Mouse (Mus musculus): Measurements from ENCODE around the gene Adck2. TPM values are rescaled to one million over a fixed set of nuclear protein-coding genes. Genes with fewer than 3 reads are reported as not detected.
A peak's percentile ranks its signal among the peaks of the same experiment; 100 is the strongest.

The Adck2 gene
- polyA plus RNA-seq, 1 experiment from 2014 or later, result 42.3 TPM

- Histone ChIP-seq H3K4me1 (peaks cover 68% of the 10 kb centered on the region), H3K27ac (peak overlapping the region; percentile 86), H3K4me2 (peak overlapping the region; percentile 28), H3K9ac (0 out of 2 replicates have a peak overlapping the region, but pooled peaks have one; percentile 47), H3K9me3 (no peaks in the 10 kb centered on the region), H3K36me3 (no peaks in the 10 kb centered on the region), H3K27me3 (no peaks in the 10 kb centered on the region), H3K4me3 (no peak overlapping the region)
- ATAC-seq (ENCODE audit: insufficient number of reproducible peaks, insufficient read depth, low FRiP score, low TSS enrichment, low read depth), result peak; percentile 57
- 18% methylated on average over 15 of the region's 15 CpGs for WGBS
Measured at GRCm38 (mm10) chr6:39542631-39543597, 30.8 kb upstream of the Adck2 start.

GRCm38 (mm10) chr6:39543769-39544420 lies 29.8 kb upstream of the Adck2 start:
- WGBS, result 41% methylated on average over 15 of the region's 15 CpGs
- H3K4me3 ChIP-seq, result no peak overlapping the region

GRCm38 (mm10) chr6:39545474-39545873 lies 28.2 kb upstream of the Adck2 start:
- H3K27me3 ChIP-seq, result no peaks in the 10 kb centered on the region
- no peak overlapping the region for H3K9ac ChIP-seq
- ATAC-seq (ENCODE audit: insufficient number of reproducible peaks, insufficient read depth, low FRiP score, low TSS enrichment, low read depth), result no peak
- H3K9me3 ChIP-seq, result no peaks in the 10 kb centered on the region
- H3K4me1 ChIP-seq, result peaks cover 45% of the 10 kb centered on the region
- WGBS, result 88% methylated on average over 7 of the region's 7 CpGs
- H3K36me3 ChIP-seq, result 0 out of 2 replicates have a peak, but pooled peaks cover 5% of the 10 kb centered on the region
- H3K4me2 ChIP-seq, result no peak overlapping the region
- H3K4me3 ChIP-seq, result no peak overlapping the region
- no peak overlapping the region for H3K27ac ChIP-seq

More at GRCm38 (mm10) chr6:39543769-39544420, 29.8 kb upstream of the Adck2 start:
- ATAC-seq (ENCODE audit: insufficient number of reproducible peaks, insufficient read depth, low FRiP score, low TSS enrichment, low read depth), result no peak
- Histone ChIP-seq H3K36me3 (0 out of 2 replicates have a peak, but pooled peaks cover 2% of the 10 kb centered on the region), H3K27me3 (no peaks in the 10 kb centered on the region), H3K27ac (peak overlapping the region; percentile 86), H3K9ac (0 out of 2 replicates have a peak overlapping the region, but pooled peaks have one; percentile 47), H3K4me2 (peak overlapping the region; percentile 28; the same call in 1 of the 2 replicates), H3K9me3 (no peaks in the 10 kb centered on the region), H3K4me1 (peaks cover 58% of the 10 kb centered on the region)

- no peak for ATAC-seq (ENCODE audit: insufficient number of reproducible peaks, insufficient read depth, low FRiP score, low TSS enrichment, low read depth)
- peaks cover 10% of the 10 kb centered on the region; the same call in 1 of the 2 replicates for H3K36me3 ChIP-seq
- H3K9ac ChIP-seq, result no peak overlapping the region
- WGBS, result 83% methylated on average over 5 of the region's 5 CpGs
- H3K4me1 ChIP-seq, result peaks cover 36% of the 10 kb centered on the region
- H3K4me2 ChIP-seq, result no peak overlapping the region
- H3K27me3 ChIP-seq, result no peaks in the 10 kb centered on the region
- no peaks in the 10 kb centered on the region for H3K9me3 ChIP-seq
- H3K4me3 ChIP-seq, result no peak overlapping the region
- H3K27ac ChIP-seq, result no peak overlapping the region
Measured at GRCm38 (mm10) chr6:39548030-39548429, 25.6 kb upstream of the Adck2 start.

GRCm38 (mm10) chr6:39551981-39552636 lies 21.6 kb upstream of the Adck2 start:
- H3K36me3 ChIP-seq, result peaks cover 20% of the 10 kb centered on the region
- H3K27me3 ChIP-seq, result no peaks in the 10 kb centered on the region
- no peak overlapping the region for H3K9ac ChIP-seq
- no peak for ATAC-seq (ENCODE audit: insufficient number of reproducible peaks, insufficient read depth, low FRiP score, low TSS enrichment, low read depth)
- H3K9me3 ChIP-seq, result no peaks in the 10 kb centered on the region
- 55% methylated on average over 8 of the region's 8 CpGs for WGBS
- no peak overlapping the region for H3K4me3 ChIP-seq
- H3K4me1 ChIP-seq, result peaks cover 35% of the 10 kb centered on the region
- no peak overlapping the region for H3K27ac ChIP-seq
- no peak overlapping the region for H3K4me2 ChIP-seq

GRCm38 (mm10) chr6:39554888-39555647 lies 18.6 kb upstream of the Adck2 start:
- Histone ChIP-seq H3K4me2 (peak overlapping the region; percentile 71), H3K36me3 (peaks cover 16% of the 10 kb centered on the region), H3K27me3 (no peaks in the 10 kb centered on the region), H3K4me1 (peaks cover 47% of the 10 kb centered on the region), H3K9ac (0 out of 2 replicates have a peak overlapping the region, but pooled peaks have one; percentile 11), H3K27ac (no peak overlapping the region; the same call in 1 of the 2 replicates), H3K4me3 (no peak overlapping the region), H3K9me3 (no peaks in the 10 kb centered on the region)
- ATAC-seq (ENCODE audit: insufficient number of reproducible peaks, insufficient read depth, low FRiP score, low TSS enrichment, low read depth), result no peak
- 74% methylated on average over 12 of the region's 12 CpGs for WGBS

- peak overlapping the region; percentile 71 for H3K4me2 ChIP-seq
- no peak for ATAC-seq (ENCODE audit: insufficient number of reproducible peaks, insufficient read depth, low FRiP score, low TSS enrichment, low read depth)
- peaks cover 47% of the 10 kb centered on the region for H3K4me1 ChIP-seq
- peaks cover 16% of the 10 kb centered on the region for H3K36me3 ChIP-seq
- no peaks in the 10 kb centered on the region for H3K9me3 ChIP-seq
- H3K27ac ChIP-seq, result no peak overlapping the region; the same call in 1 of the 2 replicates
- H3K4me3 ChIP-seq, result no peak overlapping the region
- no peaks in the 10 kb centered on the region for H3K27me3 ChIP-seq
- 72% methylated on average over 2 of the region's 2 CpGs for WGBS
- H3K9ac ChIP-seq, result 0 out of 2 replicates have a peak overlapping the region, but pooled peaks have one; percentile 11
Measured at GRCm38 (mm10) chr6:39555648-39555945, 18.1 kb upstream of the Adck2 start.

- H3K27me3 ChIP-seq, result no peaks in the 10 kb centered on the region
- peak overlapping the region; percentile 94 for H3K27ac ChIP-seq
- ATAC-seq (ENCODE audit: insufficient number of reproducible peaks, insufficient read depth, low FRiP score, low TSS enrichment, low read depth), result peak; percentile 66
- peak overlapping the region; percentile 71 for H3K4me2 ChIP-seq
- no peaks in the 10 kb centered on the region for H3K9me3 ChIP-seq
- H3K36me3 ChIP-seq, result peaks cover 10% of the 10 kb centered on the region; the same call in 1 of the 2 replicates
- under 1% methylated on average over 43 of the region's 54 CpGs for WGBS
- H3K4me3 ChIP-seq, result peak overlapping the region; percentile 71
- peak overlapping the region; percentile 94 for H3K9ac ChIP-seq
- peaks cover 46% of the 10 kb centered on the region for H3K4me1 ChIP-seq
Measured at GRCm38 (mm10) chr6:39556900-39557659, 16.6 kb upstream of the Adck2 start.

GRCm38 (mm10) chr6:39557723-39558261 lies 15.9 kb upstream of the Adck2 start, which contains the start of gene Dennd2a:
Dennd2a (minus strand) TSS chr6:39557867.
- WGBS, result under 1% methylated on average over 50 of the region's 50 CpGs
- Histone ChIP-seq H3K27me3 (no peaks in the 10 kb centered on the region), H3K36me3 (peaks cover 10% of the 10 kb centered on the region; the same call in 1 of the 2 replicates), H3K27ac (peak within 1 kb of the TSS; percentile 94), H3K9me3 (no peaks in the 10 kb centered on the region), H3K9ac (peak within 1 kb of the TSS; percentile 94), H3K4me1 (peaks cover 42% of the 10 kb centered on the region), H3K4me2 (peak within 1 kb of the TSS; percentile 71), H3K4me3 (peak within 1 kb of the TSS; percentile 71)
- peak; percentile 94 for ATAC-seq (ENCODE audit: insufficient number of reproducible peaks, insufficient read depth, low FRiP score, low TSS enrichment, low read depth)
